Mouse (Mus musculus) liver, embryonic 14.5 days (tissue): ENCODE measurements around the gene Crtac1. TPM values are rescaled to one million over a fixed set of nuclear protein-coding genes. Genes with fewer than 3 reads are reported as not detected.

Source experiments
- ATAC-seq: fragments of 200-750 bp; cut with Nextera tagmentation; 2 replicates; pipeline ENCODE4 v1.8.0; 2017; ENCODE audit warnings: moderate number of reproducible peaks, mild to moderate bottlenecking, moderate library complexity; ENCODE audit not compliant: insufficient read depth
- DNase-seq, 3 experiments: peaks; one replicate each; pipeline ENCODE4 v3.0.0-alpha.2; 2012 to 2013; ENCODE audit warnings: low read depth in 3 of 3, low spot score in 3 of 3
- H3K27ac ChIP-seq: fragments of 300-500 bp; sonication (generic); 2 replicates; pipeline ENCODE4 v1.5.1; 2014; ENCODE audit warnings: moderate library complexity, mild to moderate bottlenecking, control low read depth, inconsistent platforms
- H3K27me3 ChIP-seq: fragments of 300-500 bp; sonication (generic); 2 replicates; pipeline ENCODE4 v1.6.1; 2014; ENCODE audit warnings: mild to moderate bottlenecking, low read length, moderate library complexity; ENCODE audit not compliant: control insufficient read depth, insufficient read depth
- H3K36me3 ChIP-seq: fragments of 300-500 bp; sonication (generic); replicated peaks from 2 replicates; pipeline ENCODE4 v1.6.1; 2014; ENCODE audit warnings: low read depth; ENCODE audit not compliant: control insufficient read depth, insufficient read depth
- H3K4me1 ChIP-seq, 2 experiments: fragments of 200-500 bp in 1 of 2; fragments of 300-500 bp in 1 of 2; sonication (generic) in 1 of 2; replicated peaks; 2 replicates each; pipeline ENCODE4 v1.6.1; 2012 to 2014; ENCODE audit warnings: antibody characterized with exemption in 1 of 2, inconsistent platforms in 1 of 2, low read length in 1 of 2; ENCODE audit not compliant: control insufficient read depth in 2 of 2, insufficient read depth in 2 of 2
- H3K4me2 ChIP-seq: fragments of 300-500 bp; sonication (generic); 2 replicates; pipeline ENCODE4 v1.6.1; 2014; ENCODE audit warnings: low read depth, mild to moderate bottlenecking, control low read depth, moderate library complexity
- H3K4me3 ChIP-seq, 2 experiments: fragments of 200-500 bp in 1 of 2; fragments of 300-500 bp in 1 of 2; sonication (generic) in 1 of 2; 2 replicates each; pipeline ENCODE4 v1.5.1; 2012 to 2014; ENCODE audit warnings: low read depth in 2 of 2, low read length in 2 of 2, mild to moderate bottlenecking in 2 of 2, control low read depth in 1 of 2, inconsistent platforms in 1 of 2, moderate library complexity in 1 of 2; ENCODE audit not compliant: insufficient read depth in 1 of 2
- H3K9ac ChIP-seq: fragments of 300-500 bp; sonication (generic); replicated peaks from 2 replicates; pipeline ENCODE4 v1.6.1; 2014; ENCODE audit warnings: mild to moderate bottlenecking, control low read depth, moderate library complexity
- H3K9me3 ChIP-seq: fragments of 300-500 bp; sonication (generic); 2 replicates; pipeline ENCODE4 v1.6.1; 2016; ENCODE audit warnings: low read length, mixed read lengths; ENCODE audit not compliant: control insufficient read depth
- CTCF ChIP-seq: IDR thresholded peaks from 2 replicates; pipeline ENCODE4 v1.5.1; 2016; ENCODE audit warnings: antibody characterized with exemption, low read depth, control low read depth
- EP300 ChIP-seq: IDR thresholded peaks from 2 replicates; pipeline ENCODE4 v1.6.1; 2016; ENCODE audit warnings: antibody characterized with exemption, low read depth
- WGBS: fragments of 180-500 bp; shearing (Covaris S2); extraction: QIAGEN DNeasy Blood & Tissue Kit; methylation state at CpG from one replicate; pipeline ENCODE4 v1.1.7; 2014; ENCODE audit not compliant: insufficient replicate concordance; 5-methylcytosine and 5-hydroxymethylcytosine counted together
- polyA plus RNA-seq, 2 experiments: library from polyadenylated mRNA; depleted of rRNA in 1 of 2; stranded (reverse) in 1 of 2; unstranded in 1 of 2; fragments of >200 nt; fragmentation: Nextera tagmentation in 1 of 2; extraction: Ambion mirVana in 1 of 2; gene quantifications; 2 replicates each; pipeline versions ENCODE4 v1.2.1 to v1.2.3; 2012 to 2014

The Crtac1 gene
- polyA plus RNA-seq, 2 experiments = 0.06 TPM; not detected in 1

DNA sequence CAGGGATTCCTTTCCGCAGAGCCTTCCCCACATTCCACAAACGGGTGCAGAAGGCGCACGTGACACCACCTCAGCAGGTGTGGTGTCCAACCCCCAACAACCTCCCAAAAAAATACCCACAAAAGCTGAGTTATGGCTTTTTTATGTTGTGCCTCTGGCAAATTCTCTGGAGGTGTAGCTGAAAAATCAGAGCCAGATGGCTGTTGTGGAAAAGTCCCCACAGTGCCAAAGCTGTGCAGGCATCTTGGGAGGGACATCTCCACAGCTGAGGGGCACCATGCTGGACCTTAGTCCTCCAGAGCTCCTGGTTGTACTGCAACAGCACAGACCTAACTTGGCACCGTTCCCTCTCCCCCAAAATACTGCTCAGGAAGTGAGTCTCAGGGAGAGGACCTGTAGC, 74.7 kb downstream of the Crtac1 start:
- no peak for TF ChIP-seq CTCF
- TF ChIP-seq EP300 = no peak
- Histone ChIP-seq H3K4me3 (no peak overlapping the region), H3K9me3 (no peaks in the 10 kb centered on the region), H3K4me2 (no peak overlapping the region), H3K4me1 (no peaks in the 10 kb centered on the region), H3K27me3 (no peaks in the 10 kb centered on the region), H3K36me3 (no peaks in the 10 kb centered on the region), H3K27ac (no peak overlapping the region), H3K9ac (no peak overlapping the region)
- no peak for DNase-seq
- WGBS = 62% methylated on average over 5 of the region's 5 CpGs
- ATAC-seq = no peak

DNA sequence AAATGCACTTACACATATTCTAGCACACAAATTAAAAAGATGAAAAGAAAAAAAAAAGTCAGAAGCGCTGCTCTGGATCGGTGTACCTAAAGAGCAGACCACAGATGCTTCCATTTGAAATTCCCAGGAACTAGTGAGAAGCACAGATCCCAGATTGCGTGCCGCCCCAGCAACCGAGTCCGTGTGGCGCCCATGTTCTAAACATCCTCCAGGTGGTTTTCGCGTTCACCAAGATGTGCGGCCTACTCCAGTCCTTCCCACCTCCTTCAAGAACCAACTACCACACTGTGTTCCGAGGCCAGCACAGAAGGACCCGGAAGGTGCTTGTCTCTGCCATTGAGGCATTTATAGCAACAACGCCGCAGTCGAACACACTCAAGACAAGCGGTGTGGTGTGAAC, 76.1 kb downstream of the Crtac1 start:
- no peak for ATAC-seq
- 84% methylated on average over 16 of the region's 16 CpGs for WGBS
- H3K4me2 ChIP-seq = no peak overlapping the region
- TF ChIP-seq EP300 = no peak
- no peak for TF ChIP-seq CTCF
- H3K4me3 ChIP-seq = no peak overlapping the region
- no peaks in the 10 kb centered on the region for H3K9me3 ChIP-seq
- no peaks in the 10 kb centered on the region for H3K36me3 ChIP-seq
- H3K9ac ChIP-seq = no peak overlapping the region
- H3K4me1 ChIP-seq = no peaks in the 10 kb centered on the region
- no peaks in the 10 kb centered on the region for H3K27me3 ChIP-seq
- no peak for DNase-seq
- no peak overlapping the region for H3K27ac ChIP-seq

DNA sequence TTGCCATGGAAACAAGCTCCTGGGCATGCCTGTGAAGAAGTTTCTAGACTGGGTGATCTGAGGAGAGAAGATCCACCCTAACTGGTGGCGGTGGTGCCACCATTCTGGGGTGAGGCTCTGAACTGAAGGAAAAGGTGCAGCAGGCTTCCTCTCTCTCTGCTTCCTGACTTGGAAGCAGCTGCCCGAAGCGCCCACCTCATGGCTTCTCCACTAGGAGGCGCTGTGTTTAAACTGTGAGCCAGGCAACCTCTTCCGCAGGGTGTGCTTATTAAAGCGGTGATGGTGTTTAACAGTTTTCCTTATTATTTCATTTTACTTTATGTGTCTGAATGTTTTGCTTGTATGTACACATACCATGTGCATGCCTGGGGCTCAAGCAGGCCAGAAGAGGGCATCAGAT, 90.4 kb downstream of the Crtac1 start:
- WGBS = 37% methylated on average over 6 of the region's 6 CpGs
- Histone ChIP-seq H3K9ac (no peak overlapping the region), H3K4me2 (no peak overlapping the region)

DNA sequence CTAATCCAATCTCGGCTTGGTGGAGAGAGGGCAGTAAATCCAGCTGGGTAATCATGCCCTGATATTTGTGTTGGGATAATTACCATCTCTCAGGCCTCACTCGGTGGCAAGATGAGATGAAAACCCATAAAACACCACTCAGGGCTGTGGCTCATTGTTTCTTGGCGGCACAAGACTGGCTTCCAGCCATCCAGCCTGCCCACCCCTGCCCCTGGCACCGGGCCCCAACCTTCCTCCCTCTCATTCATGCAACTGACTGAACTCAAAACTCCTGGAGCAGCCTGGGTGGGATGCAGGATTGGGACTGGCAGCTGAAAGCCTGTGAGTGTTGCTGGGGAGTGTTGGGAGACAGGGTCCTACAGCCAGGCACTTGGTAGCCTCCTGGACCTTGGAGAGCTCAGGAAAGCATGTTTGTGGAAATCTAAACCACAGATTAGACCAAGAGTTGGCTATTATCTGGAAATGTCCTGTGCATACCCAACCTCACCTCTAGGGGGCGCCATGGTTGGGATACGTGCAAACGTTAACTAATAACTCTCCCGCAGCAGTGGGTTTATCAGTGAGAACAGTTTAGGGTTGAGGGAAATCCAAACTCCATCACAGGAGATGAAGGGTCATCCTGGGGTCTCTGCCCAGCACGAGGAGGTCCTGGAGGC, 99.4 kb downstream of the Crtac1 start:
- no peaks in the 10 kb centered on the region for H3K27me3 ChIP-seq
- no peak for TF ChIP-seq EP300
- TF ChIP-seq CTCF = peak; percentile 63
- no peak overlapping the region for H3K9ac ChIP-seq
- no peaks in the 10 kb centered on the region for H3K36me3 ChIP-seq
- DNase-seq = no peak
- H3K9me3 ChIP-seq = no peaks in the 10 kb centered on the region
- H3K4me3 ChIP-seq = no peak overlapping the region
- no peak for ATAC-seq
- 37% methylated on average over 9 of the region's 9 CpGs for WGBS
- no peak overlapping the region for H3K4me2 ChIP-seq
- H3K27ac ChIP-seq = no peak overlapping the region
- H3K4me1 ChIP-seq = no peaks in the 10 kb centered on the region

More for the DNA sequence above, 90.4 kb downstream of the Crtac1 start:
- Histone ChIP-seq H3K4me1 (no peaks in the 10 kb centered on the region), H3K36me3 (no peaks in the 10 kb centered on the region), H3K9me3 (no peaks in the 10 kb centered on the region), H3K4me3 (no peak overlapping the region), H3K27ac (no peak overlapping the region), H3K27me3 (no peaks in the 10 kb centered on the region)
- ATAC-seq = no peak
- TF ChIP-seq EP300 = no peak
- TF ChIP-seq CTCF = peak; percentile 53
- no peak for DNase-seq

DNA sequence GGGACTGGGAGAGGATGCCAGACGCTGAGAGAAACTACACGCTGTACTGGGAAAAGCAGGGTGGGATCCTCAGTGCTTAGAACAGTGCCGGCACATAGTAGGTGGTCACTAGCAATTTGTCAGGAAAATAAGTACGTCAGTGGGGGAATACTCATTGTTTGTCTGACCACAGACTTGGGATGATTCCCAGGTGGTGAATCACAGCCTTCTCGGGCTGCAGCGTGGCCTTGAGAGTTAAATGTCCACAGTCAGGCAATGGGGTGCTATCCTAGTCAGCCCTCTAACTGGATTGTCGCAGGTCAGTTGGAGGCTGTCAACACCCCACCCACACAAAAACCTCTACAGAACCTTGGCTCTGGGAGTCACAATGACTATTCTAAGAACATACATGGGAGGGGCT, 100.1 kb downstream of the Crtac1 start:
- Histone ChIP-seq H3K27ac (no peak overlapping the region), H3K4me3 (no peak overlapping the region), H3K9me3 (no peaks in the 10 kb centered on the region), H3K4me2 (no peak overlapping the region), H3K9ac (no peak overlapping the region), H3K27me3 (no peaks in the 10 kb centered on the region), H3K4me1 (no peaks in the 10 kb centered on the region), H3K36me3 (no peaks in the 10 kb centered on the region)
- TF ChIP-seq EP300 = no peak
- no peak for TF ChIP-seq CTCF
- ATAC-seq (no peak), DNase-seq (no peak)
- WGBS = 58% methylated on average over 7 of the region's 7 CpGs
